Mouse (Mus musculus): ENCODE measurements at regions not wholly inside any gene's neighbourhood (a gene's known extent, or its start where the extent isn't known, plus 50 kb on each side); places are given as distances from the start of the nearest gene placed in this dataset.
A peak's percentile ranks its signal among the peaks of the same experiment; 100 is the strongest.
"Not testable (repeated sequence)": the region's sequence is repeated elsewhere in the genome, so short reads cannot be mapped to it uniquely, and the experiment has no call there.

DNA sequence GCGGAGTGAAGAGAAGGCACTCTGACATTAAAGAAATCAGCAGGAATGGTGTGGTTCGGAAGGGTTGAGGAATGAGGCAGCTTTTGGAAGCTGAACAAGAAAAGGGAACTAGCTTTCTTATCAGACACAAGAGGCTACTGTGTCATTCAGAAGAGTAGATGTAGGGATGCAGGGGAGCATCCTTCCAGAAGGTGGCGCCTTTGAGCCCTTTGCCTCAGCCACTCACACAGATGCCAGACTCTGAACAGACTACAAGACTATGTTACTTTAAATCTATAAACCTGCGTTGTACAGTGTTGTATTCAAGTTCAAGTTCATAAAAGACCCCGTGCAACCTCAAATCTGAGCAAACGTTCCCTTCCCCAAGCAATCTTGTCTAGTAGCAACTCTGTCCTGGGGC lies 128.9 kb downstream of the Kap start:
- not testable (repeated sequence) for DNase-seq

DNA sequence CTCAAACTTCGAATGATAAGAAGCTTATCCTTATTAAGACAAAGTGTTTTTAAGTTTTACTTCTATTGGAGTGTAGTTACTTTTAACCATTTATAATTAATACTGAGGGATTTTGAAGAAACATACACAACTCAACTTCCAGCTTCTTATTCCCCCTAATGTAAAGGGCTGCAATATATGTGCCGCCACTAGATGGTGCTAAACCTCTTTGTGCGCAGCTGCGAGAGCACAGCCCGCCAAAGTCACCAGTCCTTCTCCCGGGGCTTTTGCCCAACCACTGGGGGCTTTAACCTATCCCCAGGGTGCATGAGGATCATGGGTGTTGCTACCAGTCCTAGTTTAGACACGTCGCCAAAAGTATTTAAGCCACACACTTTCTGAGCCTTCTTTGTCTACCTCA lies 146.8 kb downstream of the Kap start:
- peak; percentile 28 to 38 for DNase-seq

DNA sequence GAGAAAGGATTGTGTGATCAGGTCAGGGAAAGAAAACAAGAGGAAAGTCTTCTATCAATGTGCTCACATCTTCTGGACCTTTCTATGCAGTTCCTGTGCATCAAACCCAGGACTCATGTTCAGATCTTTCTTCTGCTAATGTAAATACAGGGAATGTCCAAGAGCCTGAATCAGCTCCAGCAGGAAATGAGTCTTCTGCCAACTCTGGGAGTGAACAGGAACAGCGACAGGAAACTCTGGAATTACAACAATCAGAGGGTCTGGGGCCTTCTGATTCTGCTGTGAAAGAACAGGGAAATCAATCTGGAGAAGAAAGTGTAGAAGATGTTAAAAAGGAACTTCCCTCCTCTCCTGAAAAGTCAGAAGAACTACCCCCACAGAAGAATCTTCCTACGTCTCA lies 151.9 kb downstream of the Kap start:
- DNase-seq, result no peak
